Mouse (Mus musculus) midbrain, embryonic 11.5 days (tissue): ENCODE data around the gene 1700067P10Rik. TPM values are rescaled to one million over a fixed set of nuclear protein-coding genes. Genes with fewer than 3 reads are reported as not detected.

Source experiments
- ATAC-seq: fragments of 200-750 bp; cut with Nextera tagmentation; 2 replicates; pipeline ENCODE4 v1.8.0; 2017; ENCODE audit warnings: moderate TSS enrichment, moderate library complexity; ENCODE audit not compliant: low FRiP score
- DNase-seq: peaks from one replicate; pipeline ENCODE4 v3.0.0; 2015; ENCODE audit warnings: low spot score; ENCODE audit errors: missing footprints
- H3K27ac ChIP-seq: fragments of 300-500 bp; sonication (generic); 2 replicates; pipeline ENCODE4 v1.5.1; 2014; ENCODE audit warnings: low read depth, low read length
- H3K27me3 ChIP-seq: fragments of 300-500 bp; sonication (generic); 2 replicates; pipeline ENCODE4 v1.6.1; 2014; ENCODE audit warnings: mild to moderate bottlenecking, low read length, moderate library complexity, mixed read lengths; ENCODE audit not compliant: control insufficient read depth, insufficient read depth
- H3K36me3 ChIP-seq: fragments of 300-500 bp; sonication (generic); 2 replicates; pipeline ENCODE4 v1.6.1; 2014; ENCODE audit warnings: mild to moderate bottlenecking, low read length, moderate library complexity, mixed read lengths; ENCODE audit not compliant: control insufficient read depth, insufficient read depth
- H3K4me1 ChIP-seq: fragments of 300-500 bp; sonication (generic); 2 replicates; pipeline ENCODE4 v1.6.1; 2014; ENCODE audit warnings: low read length; ENCODE audit not compliant: control insufficient read depth, insufficient read depth
- H3K4me2 ChIP-seq: fragments of 300-500 bp; sonication (generic); 2 replicates; pipeline ENCODE4 v1.6.1; 2014; ENCODE audit warnings: mild to moderate bottlenecking, moderate library complexity
- H3K4me3 ChIP-seq: fragments of 300-500 bp; sonication (generic); 2 replicates; pipeline ENCODE4 v1.5.1; 2014; ENCODE audit warnings: low read depth, low read length
- H3K9ac ChIP-seq: fragments of 300-500 bp; sonication (generic); 2 replicates; pipeline ENCODE4 v1.6.1; 2014; ENCODE audit warnings: low read length
- H3K9me3 ChIP-seq: fragments of 300-500 bp; sonication (generic); 2 replicates; pipeline ENCODE4 v1.6.1; 2016; ENCODE audit warnings: low read length; ENCODE audit not compliant: control insufficient read depth
- WGBS: fragments of 180-500 bp; shearing (Covaris S2); extraction: QIAGEN DNeasy Blood & Tissue Kit; methylation state at CpG from one replicate; pipeline ENCODE4 v1.1.7; 2014; 5-methylcytosine and 5-hydroxymethylcytosine counted together
- polyA plus RNA-seq: library from polyadenylated mRNA; unstranded; fragments of >200 nt; fragmentation: Nextera tagmentation; extraction: Ambion mirVana; gene quantifications from 2 replicates; pipeline ENCODE4 v1.2.1, GENCODE M21; 2014

1700067P10Rik gene
- polyA plus RNA-seq, 1 experiment from 2014 or later, result not detected

DNA sequence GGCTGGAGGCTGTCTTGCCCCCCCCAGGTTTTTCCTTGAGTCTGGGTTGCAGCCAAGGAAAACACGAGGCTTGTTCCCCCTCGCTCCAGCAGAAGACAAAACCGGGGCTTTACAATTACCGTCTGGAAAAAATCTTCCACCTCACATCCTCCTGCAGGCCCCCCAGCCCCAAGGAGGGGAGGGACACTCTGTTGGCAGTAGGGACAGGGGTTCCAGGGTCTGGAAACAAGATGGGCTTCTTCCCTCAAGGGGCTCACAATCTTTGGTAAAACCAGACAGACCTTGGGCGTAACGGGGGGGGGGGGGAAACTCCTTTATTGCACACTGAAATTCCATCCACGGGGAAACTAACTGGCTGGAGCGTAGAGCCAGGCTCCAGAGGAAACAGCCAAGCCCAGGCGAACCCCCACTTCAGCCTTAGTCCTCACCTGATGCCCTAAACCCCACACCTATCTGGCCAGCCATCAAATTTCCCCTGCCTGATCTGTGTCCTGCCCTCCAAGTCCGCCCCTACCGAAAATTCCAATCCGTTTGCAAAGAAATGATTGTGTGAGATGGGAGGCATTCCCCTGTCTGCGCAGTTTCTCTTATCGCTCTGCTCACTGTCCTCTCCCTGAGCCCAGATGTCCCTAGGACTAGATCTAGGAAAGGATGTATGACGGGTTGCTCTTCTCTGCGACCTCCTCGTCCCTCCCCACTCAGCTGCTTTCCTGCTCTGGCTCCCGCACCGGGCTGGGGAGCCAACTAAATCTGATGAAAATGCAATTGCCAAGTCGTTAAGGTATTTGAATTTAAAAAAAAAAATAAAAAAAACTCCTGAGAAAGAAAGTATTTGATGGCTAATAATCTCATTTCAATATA is 5.9 kb downstream of the 1700067P10Rik start:
- no peak overlapping the region for H3K27ac ChIP-seq

DNA sequence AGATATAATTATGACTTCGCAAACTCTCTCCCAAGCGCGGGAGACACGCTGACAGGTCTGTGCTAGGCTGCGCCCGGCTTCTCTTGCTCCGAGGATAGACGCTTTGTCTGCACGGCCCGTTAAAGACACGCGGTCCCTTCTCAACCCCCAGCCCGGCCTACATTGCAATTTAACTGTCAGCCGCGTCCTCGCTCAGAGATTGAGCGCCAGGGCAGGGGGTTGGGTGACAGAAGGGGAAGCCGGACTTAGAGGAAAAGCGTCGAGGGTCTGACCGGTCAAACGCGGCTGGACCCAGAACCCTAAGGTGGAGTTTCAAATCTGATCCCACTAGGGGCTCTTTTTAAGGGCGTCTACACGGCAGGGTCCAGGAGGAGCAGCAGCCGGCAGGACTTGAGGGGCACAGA is 6.6 kb downstream of the 1700067P10Rik start:
- Histone ChIP-seq H3K27ac (no peak overlapping the region), H3K4me3 (0 out of 2 replicates have a peak overlapping the region, but pooled peaks have one; percentile 11)

More for the DNA sequence above, 5.9 kb downstream of the 1700067P10Rik start:
- H3K9ac ChIP-seq, result no peak overlapping the region
- peaks cover 4% of the 10 kb centered on the region; the same call in 1 of the 2 replicates for H3K9me3 ChIP-seq
- H3K4me3 ChIP-seq, result no peak overlapping the region
- H3K27me3 ChIP-seq, result peaks cover 58% of the 10 kb centered on the region
- 0 out of 2 replicates have a peak overlapping the region, but pooled peaks have one; percentile 6 for H3K4me2 ChIP-seq
- peaks cover 31% of the 10 kb centered on the region for H3K4me1 ChIP-seq
- DNase-seq (peak; percentile 92), ATAC-seq (no peak)
- WGBS, result 8% methylated on average over 20 of the region's 20 CpGs
- H3K36me3 ChIP-seq, result no peaks in the 10 kb centered on the region

DNA sequence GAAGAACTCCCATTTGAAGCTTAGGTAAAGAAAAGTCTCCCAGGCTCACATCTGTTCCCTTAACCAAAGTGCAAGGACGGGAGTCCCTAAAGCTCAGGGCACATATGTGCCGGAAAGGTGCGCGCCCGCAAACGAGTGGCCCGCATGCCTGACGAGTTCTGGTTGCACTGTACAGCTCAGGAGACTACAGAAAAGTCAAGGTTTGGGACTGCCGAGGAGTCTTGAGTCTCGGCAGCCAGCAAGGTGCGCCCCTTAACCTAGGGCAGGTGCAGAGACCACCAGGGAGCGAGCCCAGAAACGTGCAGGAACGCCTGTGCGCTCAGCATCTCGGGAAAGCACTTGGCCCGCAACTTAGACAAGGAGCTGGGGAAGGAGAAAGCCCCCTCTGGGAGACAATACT is 7.2 kb downstream of the 1700067P10Rik start:
- peaks cover 31% of the 10 kb centered on the region for H3K4me1 ChIP-seq
- no peak overlapping the region for H3K4me3 ChIP-seq
- 6% methylated on average over 17 of the region's 17 CpGs for WGBS
- H3K4me2 ChIP-seq, result no peak overlapping the region
- H3K9ac ChIP-seq, result no peak overlapping the region
- DNase-seq (peak; percentile 96), ATAC-seq (no peak)
- no peak overlapping the region for H3K27ac ChIP-seq
- peaks cover 58% of the 10 kb centered on the region for H3K27me3 ChIP-seq
- H3K36me3 ChIP-seq, result no peaks in the 10 kb centered on the region
- H3K9me3 ChIP-seq, result peaks cover 4% of the 10 kb centered on the region; the same call in 1 of the 2 replicates

More for the DNA sequence above, 6.6 kb downstream of the 1700067P10Rik start:
- H3K36me3 ChIP-seq, result no peaks in the 10 kb centered on the region
- H3K9ac ChIP-seq, result 0 out of 2 replicates have a peak overlapping the region, but pooled peaks have one; percentile 21
- WGBS, result under 1% methylated on average over 26 of the region's 26 CpGs
- peaks cover 58% of the 10 kb centered on the region for H3K27me3 ChIP-seq
- DNase-seq (peak; percentile 98), ATAC-seq (no peak)
- peaks cover 31% of the 10 kb centered on the region for H3K4me1 ChIP-seq
- H3K4me2 ChIP-seq, result peak overlapping the region; percentile 27
- peaks cover 4% of the 10 kb centered on the region; the same call in 1 of the 2 replicates for H3K9me3 ChIP-seq

DNA sequence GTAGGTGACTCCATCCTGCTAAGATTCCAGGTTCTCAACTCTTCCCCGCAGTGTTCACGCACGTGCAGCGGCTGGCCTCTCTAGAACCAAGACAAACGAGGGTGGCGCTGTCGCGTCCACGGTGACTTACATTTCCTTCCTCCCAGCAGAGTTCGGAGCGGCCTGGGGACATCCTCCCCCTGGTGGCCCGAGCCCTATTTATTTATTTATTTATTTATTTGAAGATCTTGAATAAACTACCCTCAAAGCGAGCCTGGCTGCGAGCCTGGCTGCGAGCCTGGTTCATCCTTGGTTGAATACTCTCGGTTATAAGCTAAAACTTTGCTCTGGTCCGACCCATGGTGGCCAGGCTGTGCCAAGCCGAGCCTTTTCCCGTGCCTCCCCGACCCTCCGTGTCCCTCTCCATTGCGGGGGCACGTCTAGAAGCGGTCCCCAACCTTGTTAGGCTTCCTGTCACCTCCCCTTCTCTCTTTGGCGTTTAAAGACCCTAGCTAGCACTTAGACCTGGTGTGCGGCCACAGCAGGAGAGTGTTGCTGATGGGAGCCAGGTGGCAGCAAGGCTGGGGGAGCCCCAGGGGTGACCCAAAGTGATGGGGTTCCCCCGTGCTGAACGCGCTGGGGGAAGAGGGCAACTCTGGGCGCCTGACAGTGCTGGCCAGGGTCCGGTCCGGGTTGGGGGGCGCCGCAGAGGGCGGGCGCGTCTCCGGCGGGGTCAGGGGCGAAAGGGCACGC is 8.1 kb downstream of the 1700067P10Rik start:
- 2% methylated on average over 39 of the region's 41 CpGs for WGBS
- Histone ChIP-seq H3K9me3 (peaks cover 4% of the 10 kb centered on the region; the same call in 1 of the 2 replicates), H3K4me2 (peak overlapping the region; percentile 55), H3K36me3 (no peaks in the 10 kb centered on the region), H3K27ac (no peak overlapping the region), H3K9ac (peak overlapping the region; percentile 28), H3K4me1 (peaks cover 31% of the 10 kb centered on the region), H3K27me3 (peaks cover 58% of the 10 kb centered on the region), H3K4me3 (peak overlapping the region; percentile 27)
- DNase-seq, result peak; percentile 98
- peak; percentile 17; the same call in 1 of the 2 replicates for ATAC-seq

DNA sequence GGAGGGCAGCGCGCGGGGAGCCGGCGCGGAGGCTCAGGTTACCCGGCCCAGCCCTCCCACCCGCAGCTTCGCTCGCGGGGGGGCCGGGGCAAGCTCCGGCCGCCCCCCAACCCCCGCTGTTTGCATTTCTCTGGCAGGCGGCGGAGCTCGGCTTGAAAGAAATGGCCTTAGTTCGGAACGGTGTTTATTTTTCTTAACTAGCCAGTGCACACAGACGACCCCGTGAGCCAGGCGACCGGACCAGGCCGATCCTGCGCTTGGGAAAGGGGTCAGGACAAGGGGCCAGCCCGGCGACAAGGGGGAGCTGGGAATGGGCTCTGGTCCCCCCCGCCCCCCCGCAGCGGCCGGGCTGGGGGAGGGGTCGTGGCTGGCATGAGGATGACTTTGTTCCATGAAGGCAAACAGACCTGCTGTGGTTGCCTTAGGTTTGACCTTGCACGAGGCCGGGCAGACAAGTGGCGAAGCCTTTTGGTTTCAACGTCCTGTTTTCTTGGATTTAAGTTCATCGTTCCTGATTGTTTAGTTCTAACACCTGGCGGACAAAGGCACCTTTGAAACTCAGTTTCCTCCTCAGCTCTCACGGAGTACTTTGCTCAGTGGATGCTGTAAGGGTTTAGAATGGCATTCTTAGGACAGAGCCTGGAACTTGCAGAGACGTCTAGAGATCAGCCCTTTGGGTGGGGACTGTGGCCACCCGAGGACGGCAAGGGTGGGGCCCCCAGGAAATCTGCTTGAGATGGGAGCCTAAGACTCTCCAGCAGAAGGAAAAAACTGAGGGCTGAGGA is 8.8 kb downstream of the 1700067P10Rik start:
- Histone ChIP-seq H3K36me3 (no peaks in the 10 kb centered on the region), H3K9me3 (peaks cover 4% of the 10 kb centered on the region; the same call in 1 of the 2 replicates), H3K9ac (peak overlapping the region; percentile 30), H3K27ac (no peak overlapping the region), H3K4me3 (peak overlapping the region; percentile 27), H3K27me3 (peaks cover 58% of the 10 kb centered on the region), H3K4me2 (peak overlapping the region; percentile 55), H3K4me1 (peaks cover 31% of the 10 kb centered on the region)
- ATAC-seq (no peak), DNase-seq (no peak)
- under 1% methylated on average over 43 of the region's 43 CpGs for WGBS

DNA sequence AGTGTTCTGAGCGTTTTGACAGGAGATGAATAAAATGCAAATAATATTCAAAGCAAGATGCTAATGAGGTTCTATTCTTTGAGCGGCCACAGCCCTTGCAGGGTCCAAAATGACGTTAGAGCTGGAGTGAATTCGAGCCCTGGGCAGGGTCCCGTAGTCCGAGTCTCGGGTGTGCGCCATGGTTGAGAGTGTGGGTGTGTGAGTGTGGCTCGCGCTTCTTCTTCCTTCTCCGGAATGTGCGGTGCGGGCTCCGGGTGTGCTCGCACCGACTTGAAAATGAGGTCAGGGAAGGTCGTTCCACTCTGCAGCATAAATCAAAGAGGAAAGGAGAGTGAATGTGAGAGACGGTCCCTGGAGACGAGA is 9.4 kb downstream of the 1700067P10Rik start:
- Histone ChIP-seq H3K4me1 (peaks cover 31% of the 10 kb centered on the region), H3K36me3 (no peaks in the 10 kb centered on the region), H3K9ac (peak overlapping the region; percentile 30), H3K9me3 (peaks cover 2% of the 10 kb centered on the region; the same call in 1 of the 2 replicates), H3K27ac (no peak overlapping the region), H3K4me2 (peak overlapping the region; percentile 55), H3K4me3 (peak overlapping the region; percentile 27; the same call in 1 of the 2 replicates), H3K27me3 (peaks cover 58% of the 10 kb centered on the region)
- DNase-seq (peak; percentile 95), ATAC-seq (peak; percentile 41; the same call in 1 of the 2 replicates)
- under 1% methylated on average over 19 of the region's 19 CpGs for WGBS

DNA sequence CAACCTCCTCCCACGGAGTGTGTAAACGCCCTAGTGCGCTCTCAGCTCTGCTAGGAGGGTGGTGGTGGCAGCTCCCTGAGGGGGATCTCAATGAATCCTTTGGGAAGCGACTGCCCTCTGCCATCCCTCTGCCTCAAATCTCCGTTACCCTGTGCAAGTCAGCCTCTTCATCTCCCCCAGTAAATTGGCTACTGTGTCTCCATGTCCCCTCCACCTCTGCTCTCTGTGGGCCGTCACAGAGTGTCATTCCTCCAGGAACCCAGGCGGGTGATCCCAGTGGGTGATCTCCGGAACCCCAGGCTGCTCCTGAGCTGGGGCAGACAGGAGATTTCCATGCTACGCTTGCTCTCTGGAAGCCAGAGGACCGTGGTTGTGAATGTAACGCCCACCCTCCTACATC is 10.2 kb downstream of the 1700067P10Rik start:
- Histone ChIP-seq H3K9me3 (no peaks in the 10 kb centered on the region), H3K27ac (no peak overlapping the region), H3K9ac (no peak overlapping the region), H3K4me3 (no peak overlapping the region), H3K4me2 (0 out of 2 replicates have a peak overlapping the region, but pooled peaks have one; percentile 55), H3K27me3 (peaks cover 50% of the 10 kb centered on the region), H3K36me3 (no peaks in the 10 kb centered on the region), H3K4me1 (peaks cover 31% of the 10 kb centered on the region)
- 7% methylated on average over 11 of the region's 11 CpGs for WGBS
- no peak for ATAC-seq
- peak; percentile 90 for DNase-seq
